Mouse (Mus musculus): ENCODE data around the gene Lrrc2.

GRCm38 (mm10) chr9:110987331-110987730 lies 36.0 kb downstream of the Lrrc2 start:
- TF ChIP-seq POLR2AphosphoS5 (IDR thresholded peaks at IDR 0.05; ENCODE audit: borderline replicate concordance, low read depth, low read length) (no peak), TBP (IDR thresholded peaks at IDR 0.05; ENCODE audit: low read depth, low read length) (no peak), EP300 (IDR thresholded peaks at IDR 0.05; ENCODE audit: low read depth in 1 of 2, low read length in 2 of 2) (no peak), CTCF (IDR thresholded peaks at IDR 0.05 in 2 of 3, conservative IDR thresholded peaks at IDR 0.05 in 1 of 3; ENCODE audit: control insufficient read depth in 1 of 3, insufficient read depth in 1 of 3, low read depth in 2 of 3, low read length in 3 of 3, poor library complexity in 1 of 3, severe bottlenecking in 1 of 3) (no peak), RAD21 (IDR thresholded peaks at IDR 0.05; ENCODE audit: low read depth, low read length) (no peak), TCF12 (IDR thresholded peaks at IDR 0.05; ENCODE audit: low read depth, low read length) (no peak), CHD1 (IDR thresholded peaks at IDR 0.05; ENCODE audit: low read depth, low read length) (no peak)

Measured in MEL (cell line).